In the genomic region with DNA sequence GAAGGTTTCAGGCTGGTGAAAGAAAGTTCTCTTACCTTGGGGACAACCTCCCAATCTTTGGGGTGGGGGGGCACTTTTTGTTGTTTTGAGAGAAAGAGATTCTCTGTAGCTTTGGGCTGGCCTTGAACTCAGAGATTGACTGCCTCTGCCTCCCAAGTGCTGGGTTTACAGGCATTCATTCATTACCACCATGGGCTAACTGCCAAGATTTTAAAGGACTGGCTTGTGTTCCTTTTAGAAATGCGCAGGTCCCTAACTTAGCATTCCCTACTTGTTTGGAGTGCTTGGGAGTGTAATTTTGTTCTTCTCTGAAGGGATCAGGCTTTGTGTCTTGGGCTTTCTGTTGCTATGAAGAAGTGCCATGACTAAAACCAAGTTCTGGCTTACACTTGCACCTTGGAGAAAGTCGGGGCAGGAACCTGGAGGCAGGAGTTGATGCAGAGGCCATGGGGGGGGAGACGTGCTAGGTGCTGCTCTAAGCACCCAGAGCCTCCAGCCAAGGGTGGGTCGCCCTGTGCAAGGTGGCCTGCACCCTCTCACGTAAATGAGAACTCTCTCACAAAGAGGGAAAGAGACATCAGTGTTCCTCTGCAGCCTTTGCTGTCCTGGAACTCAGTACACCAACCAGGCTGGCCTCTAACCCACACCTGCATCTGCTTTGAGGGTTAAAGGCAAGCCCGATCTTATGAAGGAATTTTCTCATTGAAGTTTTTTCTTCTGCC, we compare ENCODE assay signal across 9 mouse cellular contexts. TPM values are rescaled to one million over a fixed set of nuclear protein-coding genes. Genes with fewer than 3 reads are reported as not detected.
DNase-seq lines count a peak whose midpoint lies in the region; ATAC-seq and TF ChIP-seq lines count a peak whose summit lies in the region.
"Had no signal": no experiment of that assay in that cellular context is flagged by ENCODE, and none has a peak within 500 bp of the region (broad histone marks: within the 10 kb centered on the region; RNA-seq: fewer than 3 reads in every experiment).

No protein-coding gene starts in this region.

- H3K36me3 ChIP-seq in heart, postnatal 0 days (replicated peaks; ENCODE audit: control insufficient read depth, insufficient read depth, low read length), result peaks cover 25% of the 10 kb centered on the region
- peaks cover 18% of the 10 kb centered on the region for H3K36me3 ChIP-seq in hindbrain, embryonic 16.5 days (ENCODE audit: control insufficient read depth, insufficient read depth, low read length)
- peaks cover 22% of the 10 kb centered on the region for H3K36me3 ChIP-seq in midbrain, embryonic 14.5 days (ENCODE audit: control insufficient read depth, insufficient read depth, low read length)

- TF ChIP-seq CTCF in heart, postnatal 0 days (IDR thresholded peaks at IDR 0.05; ENCODE audit: low read depth), result no peak
- TF ChIP-seq CTCF in bone marrow macrophage, adult 2 months (IDR thresholded peaks at IDR 0.05; ENCODE audit: low read depth, low read length), result no peak

- intact Hi-C loops in heart, postnatal 36 days (cut with DNase I), result loop anchor here (2.0 kb wide), 1 partner anchor 269 kb away; a partner anchor contains a TSS

- H3K4me2 ChIP-seq in heart, postnatal 0 days (ENCODE audit: low read depth, low read length), result no peak overlapping the region
- H3K4me2 ChIP-seq in hindbrain, embryonic 16.5 days (ENCODE audit: low read length), result peak overlapping the region; percentile 88; the same call in 1 of the 2 replicates
- H3K4me2 ChIP-seq in midbrain, embryonic 14.5 days (ENCODE audit: low read length), result 0 out of 2 replicates have a peak overlapping the region, but pooled peaks have one; percentile 85

- no peak for ATAC-seq in heart, postnatal 0 days (ENCODE audit: insufficient read depth, low read depth)
- ATAC-seq in hindbrain, embryonic 16.5 days, result no peak
- ATAC-seq in midbrain, embryonic 14.5 days (ENCODE audit: low FRiP score, low TSS enrichment), result no peak
- ATAC-seq in erythroid progenitor cell, adult 5-6 weeks (replicated peaks; ENCODE audit: low FRiP score, poor library complexity, severe bottlenecking), result no peak

- no peak for TF ChIP-seq EP300 in heart, postnatal 0 days (IDR thresholded peaks at IDR 0.05; ENCODE audit: low read depth)

- peak overlapping the region; percentile 95; the same call in 1 of the 2 replicates for H3K4me3 ChIP-seq in heart, postnatal 0 days (ENCODE audit: low read depth, low read length)
- H3K4me3 ChIP-seq in bone marrow macrophage, adult 2 months (ENCODE audit: insufficient read depth, low read length), result peak overlapping the region; percentile 95
- no peak overlapping the region for H3K4me3 ChIP-seq in hindbrain, embryonic 16.5 days (ENCODE audit: low read length)
- peak overlapping the region; percentile 79; the same call in 1 of the 2 replicates for H3K4me3 ChIP-seq in midbrain, embryonic 14.5 days (replicated peaks; ENCODE audit: low read depth, low read length)

- H3K9me3 ChIP-seq in heart, postnatal 0 days (replicated peaks; ENCODE audit: control insufficient read depth, low read length), result no peaks in the 10 kb centered on the region
- no peaks in the 10 kb centered on the region for H3K9me3 ChIP-seq in hindbrain, embryonic 16.5 days (ENCODE audit: control insufficient read depth, low read length)
- H3K9me3 ChIP-seq in midbrain, embryonic 14.5 days (ENCODE audit: control insufficient read depth, low read length), result no peaks in the 10 kb centered on the region

- no peaks in the 10 kb centered on the region for H3K27me3 ChIP-seq in heart, postnatal 0 days (ENCODE audit: control insufficient read depth, insufficient read depth, low read length)
- no peaks in the 10 kb centered on the region for H3K27me3 ChIP-seq in hindbrain, embryonic 16.5 days (replicated peaks; ENCODE audit: control insufficient read depth, insufficient read depth, low read length)
- no peaks in the 10 kb centered on the region for H3K27me3 ChIP-seq in midbrain, embryonic 14.5 days (ENCODE audit: control insufficient read depth, insufficient read depth, low read length)

- WGBS in heart, postnatal 0 days, result 75% methylated on average over 6 of the region's 6 CpGs
- WGBS in hindbrain, embryonic 16.5 days, result 86% methylated on average over 6 of the region's 6 CpGs
- WGBS in midbrain, embryonic 14.5 days, result 90% methylated on average over 6 of the region's 6 CpGs

- peaks cover 10% of the 10 kb centered on the region for H3K4me1 ChIP-seq in heart, postnatal 0 days (ENCODE audit: control insufficient read depth, insufficient read depth)
- peaks cover 10% of the 10 kb centered on the region for H3K4me1 ChIP-seq in bone marrow macrophage, adult 2 months (ENCODE audit: control insufficient read depth, insufficient read depth, low read length)
- peaks cover 17% of the 10 kb centered on the region for H3K4me1 ChIP-seq in hindbrain, embryonic 16.5 days (ENCODE audit: control insufficient read depth, insufficient read depth, low read depth, low read length)
- H3K4me1 ChIP-seq in midbrain, embryonic 14.5 days (ENCODE audit: control insufficient read depth, insufficient read depth, low read length), result peaks cover 7% of the 10 kb centered on the region

- TF ChIP-seq POLR2A in bone marrow macrophage, adult 2 months (IDR thresholded peaks at IDR 0.05; ENCODE audit: borderline replicate concordance, low read depth, low read length), result no peak

- no peak for DNase-seq in heart, postnatal 0 days (ENCODE audit: low spot score)
- no peak for DNase-seq in heart, postnatal 36 days
- no peak for DNase-seq in midbrain, embryonic 14.5 days
- DNase-seq in thymus, postnatal 25 days, result no peak
- DNase-seq in layer of hippocampus, adult 11-12 months (ENCODE audit: low spot score), result no peak
- DNase-seq: embryo, embryonic 11 days had no signal

- H3K9ac ChIP-seq in heart, postnatal 0 days (replicated peaks; ENCODE audit: low read depth, low read length), result no peak overlapping the region; the same call in 1 of the 2 replicates
- no peak overlapping the region for H3K9ac ChIP-seq in hindbrain, embryonic 16.5 days (ENCODE audit: low read depth, low read length)
- H3K9ac ChIP-seq in midbrain, embryonic 14.5 days (replicated peaks; ENCODE audit: low read length), result no peak overlapping the region

- H3K27ac ChIP-seq in heart, postnatal 0 days (ENCODE audit: low read depth), result no peak overlapping the region
- no peak overlapping the region for H3K27ac ChIP-seq in bone marrow macrophage, adult 2 months (ENCODE audit: insufficient read depth, low read depth, low read length)
- H3K27ac ChIP-seq in hindbrain, embryonic 16.5 days (ENCODE audit: low read depth, low read length), result no peak overlapping the region
- no peak overlapping the region for H3K27ac ChIP-seq in midbrain, embryonic 14.5 days (replicated peaks; ENCODE audit: low read depth, low read length)

RNA-seq across cellular contexts. Expression of a gene that starts 2.1 kb away (rescaled TPM):
- 2,455 and 2,720 TPM in 2 replicates for total RNA-seq in heart, postnatal 0 days (2014; rRNA removed; ENCODE audit: low replicate concordance)
- 813 and 854 TPM in 2 replicates for polyA plus RNA-seq in heart, postnatal 0 days (2015; fragmentation: Nextera tagmentation; extraction: Ambion mirVana)
- total RNA-seq in heart, postnatal 36 days (2021), result 100 to 1,000 TPM; 409 to 436 TPM
- polyA plus RNA-seq in bone marrow macrophage, adult 2 months (2012; ENCODE audit: insufficient read depth, insufficient read length, missing spikeins), result 1,467 and 1,640 TPM in 2 replicates
- 588 and 678 TPM in 2 replicates for polyA plus RNA-seq in hindbrain, embryonic 16.5 days (2015; fragmentation: Nextera tagmentation; extraction: Ambion mirVana)
- polyA plus RNA-seq in midbrain, embryonic 14.5 days (2014; fragmentation: Nextera tagmentation; extraction: Ambion mirVana), result 843 and 877 TPM in 2 replicates
- 320 and 376 TPM in 2 replicates for total RNA-seq in erythroid progenitor cell, adult 5-6 weeks (2015; ENCODE audit: low replicate concordance)
- total RNA-seq in erythroid progenitor cell, adult 5-6 weeks (2017; ENCODE audit: low replicate concordance), result 611 and 691 TPM in 2 replicates

RNA-seq across cellular contexts. Expression of a gene that starts 13.0 kb away (rescaled TPM):
- 0.42 and 9.0 TPM in 2 replicates for total RNA-seq in heart, postnatal 0 days (2014; rRNA removed; ENCODE audit: low replicate concordance)
- 0.15 and 0.16 TPM in 2 replicates for polyA plus RNA-seq in heart, postnatal 0 days (2015; fragmentation: Nextera tagmentation; extraction: Ambion mirVana)
- total RNA-seq in heart, postnatal 36 days (2021), result under 1 TPM; 0.35 to 0.44 TPM
- polyA plus RNA-seq in bone marrow macrophage, adult 2 months (2012; ENCODE audit: insufficient read depth, insufficient read length, missing spikeins), result not detected in 2 replicates
- polyA plus RNA-seq in hindbrain, embryonic 16.5 days (2015; fragmentation: Nextera tagmentation; extraction: Ambion mirVana), result 5.9 and 8.6 TPM in 2 replicates
- 1.8 and 3.7 TPM in 2 replicates for polyA plus RNA-seq in midbrain, embryonic 14.5 days (2014; fragmentation: Nextera tagmentation; extraction: Ambion mirVana)
- not detected in 2 replicates for total RNA-seq in erythroid progenitor cell, adult 5-6 weeks (2015; ENCODE audit: low replicate concordance)
- not detected in 2 replicates for total RNA-seq in erythroid progenitor cell, adult 5-6 weeks (2017; ENCODE audit: low replicate concordance)

RNA-seq across cellular contexts. Expression of a gene that starts 41.5 kb away (rescaled TPM):
- total RNA-seq in heart, postnatal 0 days (2014; rRNA removed; ENCODE audit: low replicate concordance), result 72.8 and 83.1 TPM in 2 replicates
- 63.3 and 65.1 TPM in 2 replicates for polyA plus RNA-seq in heart, postnatal 0 days (2015; fragmentation: Nextera tagmentation; extraction: Ambion mirVana)
- total RNA-seq in heart, postnatal 36 days (2021), result 10 to 100 TPM; 79.7 to 87.7 TPM
- polyA plus RNA-seq in bone marrow macrophage, adult 2 months (2012; ENCODE audit: insufficient read depth, insufficient read length, missing spikeins), result 58.3 and 65.1 TPM in 2 replicates
- polyA plus RNA-seq in hindbrain, embryonic 16.5 days (2015; fragmentation: Nextera tagmentation; extraction: Ambion mirVana), result 44.6 and 46.5 TPM in 2 replicates
- polyA plus RNA-seq in midbrain, embryonic 14.5 days (2014; fragmentation: Nextera tagmentation; extraction: Ambion mirVana), result 42.0 and 43.6 TPM in 2 replicates
- 63.4 and 71.7 TPM in 2 replicates for total RNA-seq in erythroid progenitor cell, adult 5-6 weeks (2015; ENCODE audit: low replicate concordance)
- total RNA-seq in erythroid progenitor cell, adult 5-6 weeks (2017; ENCODE audit: low replicate concordance), result 50.3 and 65.2 TPM in 2 replicates

RNA-seq across cellular contexts. Expression of a gene that starts 53.9 kb away (rescaled TPM):
- total RNA-seq in heart, postnatal 0 days (2014; rRNA removed; ENCODE audit: low replicate concordance), result 1.4 and 3.4 TPM in 2 replicates
- 1.6 and 2.0 TPM in 2 replicates for polyA plus RNA-seq in heart, postnatal 0 days (2015; fragmentation: Nextera tagmentation; extraction: Ambion mirVana)
- under 1 TPM; 0.58 to 0.79 TPM for total RNA-seq in heart, postnatal 36 days (2021)
- polyA plus RNA-seq in bone marrow macrophage, adult 2 months (2012; ENCODE audit: insufficient read depth, insufficient read length, missing spikeins), result not detected in 2 replicates
- polyA plus RNA-seq in hindbrain, embryonic 16.5 days (2015; fragmentation: Nextera tagmentation; extraction: Ambion mirVana), result 1.8 and 2.5 TPM in 2 replicates
- polyA plus RNA-seq in midbrain, embryonic 14.5 days (2014; fragmentation: Nextera tagmentation; extraction: Ambion mirVana), result 0.95 TPM in 1 of 2 replicates, not detected in the other
- total RNA-seq in erythroid progenitor cell, adult 5-6 weeks (2015; ENCODE audit: low replicate concordance), result not detected in 2 replicates
- total RNA-seq in erythroid progenitor cell, adult 5-6 weeks (2017; ENCODE audit: low replicate concordance), result not detected in 2 replicates
